Mouse (Mus musculus) lung, postnatal 10 days (tissue): ENCODE results near the gene Mocs2.

Experiments used
- DNase-seq: peaks from one replicate; pipeline ENCODE4 v3.0.0; 2021

The Mocs2 gene

GRCm38 (mm10) chr13:114817751-114818360 lies at the start of gene Mocs2:
Gene Mocs2, plus strand, starts transcription at chr13:114818236.
- peak; percentile 95 for DNase-seq

DNA sequence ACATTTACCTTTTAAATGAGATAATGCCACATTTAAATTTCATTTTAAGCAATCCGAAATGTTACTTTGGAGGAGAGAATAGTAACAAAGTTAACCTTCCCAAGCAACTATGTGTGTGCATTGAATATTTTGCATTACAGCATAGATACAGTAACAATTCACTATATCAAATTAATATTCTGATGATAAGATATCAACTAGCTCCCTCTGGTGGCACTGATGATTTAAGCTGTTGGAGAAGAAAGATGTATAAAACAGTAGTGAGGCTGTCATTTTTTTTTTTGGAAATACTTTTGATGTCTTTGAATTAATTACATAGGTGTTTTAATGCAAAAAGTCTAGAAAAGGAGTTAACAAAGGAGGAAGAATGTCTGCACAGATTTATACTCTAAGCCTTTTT lies 26.5 kb upstream of the Mocs2 start:
- peak; percentile 55 for DNase-seq

DNA sequence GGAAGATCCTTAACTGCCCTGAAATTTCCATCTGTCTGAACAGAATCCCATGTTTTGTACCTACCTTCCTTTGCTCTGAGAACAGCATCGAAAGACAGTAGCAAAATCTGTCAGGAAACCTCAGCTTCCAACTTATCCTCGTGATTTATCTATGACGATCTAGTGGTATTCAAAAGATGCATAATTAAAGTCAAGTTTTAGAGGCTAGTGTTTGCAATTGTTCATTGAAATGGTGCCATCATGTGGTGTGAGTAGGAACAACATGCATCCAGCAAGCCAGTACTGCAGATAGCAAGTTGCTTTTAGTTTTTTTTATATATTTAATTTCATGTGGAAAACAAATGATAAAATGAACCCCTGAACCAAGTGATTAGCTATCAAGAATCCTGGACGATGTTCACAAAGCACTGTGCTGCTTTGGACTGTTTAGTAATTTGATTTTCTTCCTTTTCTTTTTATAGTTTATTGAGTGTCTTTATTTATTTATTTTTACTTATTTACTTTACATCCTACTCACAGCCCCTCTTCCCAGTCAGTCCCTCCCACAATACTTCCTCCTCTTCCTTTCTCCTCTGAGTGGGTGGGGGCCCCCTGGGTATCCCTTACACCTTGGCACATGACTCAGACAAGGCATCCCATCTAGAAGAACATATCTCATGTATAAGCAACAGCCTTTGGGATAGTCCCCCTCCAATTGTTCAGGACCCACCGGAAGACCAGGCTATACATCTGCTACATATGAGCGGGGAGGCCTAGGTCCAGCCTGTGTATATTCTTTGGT lies 24.6 kb upstream of the Mocs2 start:
- DNase-seq = peak; percentile 76

GRCm38 (mm10) chr13:114801857-114802256 lies 16.2 kb upstream of the Mocs2 start:
- DNase-seq = no peak

GRCm38 (mm10) chr13:114802971-114803370 lies 15.1 kb upstream of the Mocs2 start:
- DNase-seq = no peak

- DNase-seq = no peak
Observed at GRCm38 (mm10) chr13:114809624-114810210, 8.3 kb upstream of the Mocs2 start.

- DNase-seq = no peak
Observed at GRCm38 (mm10) chr13:114818513-114818912, 477 bp downstream of the Mocs2 start.

- DNase-seq = no peak
Observed at GRCm38 (mm10) chr13:114822871-114823270, 4.8 kb downstream of the Mocs2 start.

DNA sequence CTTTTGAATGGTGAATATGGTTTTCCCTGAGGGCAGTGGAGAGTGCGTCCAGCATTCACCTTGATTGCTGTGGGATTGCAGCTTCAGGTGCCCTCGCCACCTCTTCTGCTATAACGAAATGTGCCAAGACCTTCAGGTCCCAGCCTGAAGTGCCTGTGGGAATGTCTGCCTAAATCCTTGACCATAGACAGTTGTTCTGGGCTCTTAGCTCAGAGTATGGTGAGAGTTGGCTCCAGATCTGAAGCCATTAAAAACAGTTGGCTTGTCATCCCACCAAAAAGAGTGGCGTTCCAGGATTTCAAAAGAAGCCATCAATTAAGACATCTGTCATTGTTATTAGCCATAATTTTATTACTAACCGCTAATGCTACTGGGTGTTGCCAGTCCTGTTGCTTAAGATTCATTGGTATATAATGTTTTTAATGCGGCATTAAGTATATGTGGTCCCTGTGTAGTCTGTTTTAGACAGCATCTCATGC lies 7.4 kb downstream of the Mocs2 start:
- no peak for DNase-seq

GRCm38 (mm10) chr13:114831367-114831833 lies 13.4 kb downstream of the Mocs2 start:
- peak; percentile 61 for DNase-seq

GRCm38 (mm10) chr13:114832761-114833160 lies 14.7 kb downstream of the Mocs2 start:
- DNase-seq = no peak

DNA sequence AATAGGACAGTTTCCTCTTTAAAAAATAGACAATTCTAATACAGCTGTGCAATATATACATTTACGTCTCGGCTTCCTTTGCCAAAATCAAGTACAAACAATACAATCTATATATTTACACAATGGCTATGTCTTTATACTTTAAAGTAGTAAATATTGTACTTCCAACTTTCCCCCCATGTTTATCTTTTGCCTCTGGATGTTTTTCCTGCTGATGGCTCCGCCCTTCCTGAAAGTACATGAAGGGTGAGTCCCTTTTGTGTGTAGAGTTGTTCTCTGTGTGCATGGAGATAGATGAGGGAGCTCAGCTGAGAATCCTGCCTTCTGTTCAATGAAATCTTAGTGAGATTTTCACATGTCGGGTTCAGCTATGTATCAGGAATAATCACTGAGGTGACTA lies 15.3 kb downstream of the Mocs2 start:
- peak; percentile 56 for DNase-seq

DNA sequence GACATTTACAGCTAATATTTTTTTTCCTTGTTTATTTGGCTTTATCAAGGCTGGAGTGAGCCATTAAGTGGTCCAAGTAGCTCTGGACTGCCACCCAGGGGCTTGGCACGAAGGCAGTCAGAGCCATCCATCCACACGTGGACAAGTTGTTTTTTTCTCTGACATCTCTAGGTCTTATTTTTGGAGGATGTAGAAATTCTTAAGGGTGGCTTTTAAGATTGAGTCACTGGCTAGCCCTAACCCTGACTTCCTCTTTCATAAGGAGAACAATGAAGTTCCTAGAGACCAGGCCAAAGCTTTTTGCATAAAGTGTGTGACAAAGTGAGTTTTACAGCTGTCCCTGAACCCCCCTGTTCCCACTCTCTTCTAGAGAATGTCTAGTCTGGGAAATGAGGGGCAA lies 16.5 kb downstream of the Mocs2 start:
- DNase-seq = peak; percentile 54

- no peak for DNase-seq
Observed at GRCm38 (mm10) chr13:114837061-114837460, 19.0 kb downstream of the Mocs2 start.

GRCm38 (mm10) chr13:114838535-114838990 lies 20.5 kb downstream of the Mocs2 start:
- DNase-seq = peak; percentile 76

- no peak for DNase-seq
Observed at GRCm38 (mm10) chr13:114839098-114839497, 21.1 kb downstream of the Mocs2 start.

DNA sequence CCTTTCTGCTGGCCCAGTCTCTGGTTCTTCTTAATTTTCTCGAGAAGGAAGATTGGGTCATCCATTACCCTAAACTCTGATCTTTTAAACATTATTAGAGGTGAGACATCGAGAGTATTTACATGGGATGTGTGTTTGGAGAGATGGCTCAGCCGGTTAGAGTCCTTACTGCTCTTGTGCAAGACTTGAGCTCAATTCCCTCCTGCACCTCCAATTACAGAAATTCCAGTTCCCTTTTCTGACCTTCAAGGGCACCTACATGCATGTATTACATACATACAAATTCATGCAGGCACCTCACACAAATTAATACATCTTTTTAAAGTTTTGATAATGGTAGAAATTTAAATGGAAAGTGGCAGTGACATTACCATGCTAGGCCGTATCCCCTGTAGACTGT lies 22.5 kb downstream of the Mocs2 start:
- DNase-seq = no peak

DNA sequence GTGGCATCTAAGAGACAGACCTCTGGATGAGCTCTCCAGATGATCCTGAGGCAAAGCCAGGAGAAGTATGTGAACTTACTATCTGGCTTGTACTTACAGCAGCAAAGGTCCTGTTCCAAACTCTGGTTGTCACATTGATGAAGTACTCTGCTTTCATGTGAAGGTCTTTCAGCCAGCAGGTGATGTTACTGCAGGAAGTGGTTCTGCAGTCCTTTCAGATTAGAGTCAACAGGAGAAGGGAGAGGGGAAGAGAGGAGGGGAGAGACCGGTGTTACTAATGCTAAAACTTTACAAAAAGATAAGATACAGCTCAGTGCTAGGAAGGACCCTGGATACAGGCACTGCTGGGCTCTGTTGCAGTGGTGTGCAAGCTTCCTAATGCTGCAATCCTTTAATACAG lies 25.3 kb downstream of the Mocs2 start:
- no peak for DNase-seq

DNA sequence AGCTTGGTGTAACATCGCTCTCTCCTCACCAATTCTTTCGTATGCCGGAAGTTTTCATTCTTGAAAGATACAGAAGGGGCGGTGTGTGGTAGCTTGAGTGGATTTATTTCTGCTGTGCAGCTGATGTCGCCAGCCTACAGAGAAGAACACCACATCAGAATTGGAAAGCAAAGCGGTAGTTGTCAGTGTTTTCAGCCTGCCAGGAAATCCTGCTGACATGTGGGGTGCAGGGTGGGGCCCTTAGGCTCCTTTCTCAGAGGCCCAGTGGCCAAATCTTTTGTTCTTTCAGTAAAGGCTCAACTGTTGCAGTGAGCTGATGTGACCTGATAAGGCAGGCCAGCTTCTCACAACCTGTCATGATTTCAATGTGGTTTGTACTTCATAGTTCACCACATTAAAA lies 27.8 kb downstream of the Mocs2 start:
- DNase-seq = peak; percentile 45

DNA sequence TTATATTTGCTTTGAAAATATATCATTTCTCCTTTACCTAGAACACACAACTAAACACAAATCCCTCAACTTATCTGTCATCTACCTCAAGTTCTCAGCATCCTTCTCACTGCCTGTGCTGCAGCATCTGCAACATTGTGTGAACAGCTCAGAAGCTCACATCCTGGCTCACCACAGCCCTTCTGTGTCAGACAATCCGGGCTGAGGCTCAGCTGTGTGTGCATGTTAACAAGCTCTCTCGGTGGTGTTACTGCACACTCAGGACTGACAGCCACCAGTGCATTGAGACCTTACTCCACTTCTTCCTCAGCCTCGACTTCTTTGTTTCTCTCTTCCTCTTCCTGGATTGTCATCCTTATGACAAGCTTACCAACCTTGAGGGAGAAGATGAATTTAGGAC lies 30.9 kb downstream of the Mocs2 start:
- DNase-seq = no peak

DNA sequence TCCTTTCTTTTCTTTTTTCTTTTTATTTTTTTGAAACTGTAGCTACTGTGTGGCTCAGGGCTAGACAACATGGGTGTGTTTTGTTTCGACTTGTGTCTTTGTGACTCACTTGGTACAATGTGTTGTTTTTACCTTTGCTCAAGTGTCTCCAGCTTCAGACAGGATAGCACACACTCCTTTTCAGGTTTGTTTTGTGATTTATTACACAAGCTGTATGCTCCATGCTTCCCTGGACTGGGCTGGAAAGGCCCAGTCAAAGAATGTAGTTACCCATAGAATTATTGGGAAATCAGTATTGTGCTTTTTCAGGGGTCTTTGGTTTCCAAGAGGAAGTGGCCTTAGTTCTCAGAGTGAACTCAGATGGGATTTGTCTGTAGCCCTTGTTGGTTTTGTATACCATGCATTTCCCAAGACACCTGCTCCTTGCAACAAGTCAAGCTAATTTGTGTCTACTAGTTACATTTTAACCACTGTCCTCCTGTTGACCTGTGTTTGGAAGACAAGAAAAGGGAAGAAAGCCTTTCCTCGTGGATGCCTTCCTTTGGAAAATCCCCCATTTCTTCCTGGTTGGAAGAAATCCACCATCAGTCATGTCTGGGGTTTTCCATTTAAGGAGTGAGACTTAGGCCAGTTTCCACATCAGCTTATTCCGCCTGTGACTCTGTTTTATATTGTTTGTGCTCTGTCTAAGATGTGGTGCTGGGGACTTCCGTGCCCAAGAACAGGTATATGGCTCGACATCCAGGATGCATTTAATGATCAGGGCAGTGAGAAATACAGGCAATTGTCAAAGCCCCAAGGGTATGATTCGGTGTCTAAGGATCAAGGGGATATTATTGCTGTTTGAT lies 34.5 kb downstream of the Mocs2 start:
- DNase-seq = no peak

DNA sequence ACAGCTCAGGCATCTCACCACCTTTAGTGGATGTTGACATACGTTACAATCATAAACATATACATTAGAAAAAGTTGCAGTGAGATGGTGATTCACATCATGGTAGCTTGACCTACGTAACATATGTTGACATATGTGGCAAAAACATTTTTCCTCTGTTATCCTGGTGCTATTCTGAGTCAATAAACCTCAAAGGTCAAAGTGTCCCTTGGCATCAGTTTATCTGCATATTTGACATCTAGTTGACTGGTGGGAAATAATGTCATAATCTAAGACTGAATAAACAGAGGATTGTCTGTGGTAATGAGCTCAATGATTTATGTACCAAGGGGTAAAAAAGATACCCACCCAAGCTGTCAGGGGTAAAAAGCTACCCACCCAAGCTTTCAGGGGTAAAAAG lies 35.1 kb downstream of the Mocs2 start:
- no peak for DNase-seq

GRCm38 (mm10) chr13:114854023-114854422 lies 36.0 kb downstream of the Mocs2 start:
- DNase-seq = no peak
